ENCODE assay signal across 1 mouse cellular context in genomic region chr8:20610856-20611255, GRCm38 (mm10). TPM values are rescaled to one million over a fixed set of nuclear protein-coding genes. Genes with fewer than 3 reads are reported as not detected.
"Had no signal": no experiment of that assay in that cellular context is flagged by ENCODE, and none has a peak within 500 bp of the region (broad histone marks: within the 10 kb centered on the region; RNA-seq: fewer than 3 reads in every experiment).

No protein-coding gene starts in this region.

RNA-seq across cellular contexts. Expression of gene Gm21119, which starts 3.9 kb away (rescaled TPM):
- total RNA-seq: hematopoietic stem cell, adult 5-6 weeks had no signal
